Mouse (Mus musculus) embryonic facial prominence, embryonic 14.5 days (tissue): ENCODE data around the gene Cnot10. TPM values are rescaled to one million over a fixed set of nuclear protein-coding genes. Genes with fewer than 3 reads are reported as not detected.

ENCODE experiments used
- ATAC-seq: fragments of 200-750 bp; cut with Nextera tagmentation; 2 replicates; pipeline ENCODE4 v1.8.0; 2017; ENCODE audit warnings: low read depth, moderate number of reproducible peaks, moderate TSS enrichment
- DNase-seq: peaks from one replicate; pipeline ENCODE4 v3.0.0-alpha.2; 2015; ENCODE audit warnings: low spot score
- H3K27ac ChIP-seq: fragments of 300-500 bp; sonication (generic); replicated peaks from 2 replicates; pipeline ENCODE4 v1.5.1; 2014; ENCODE audit warnings: low read depth, mild to moderate bottlenecking, low read length, moderate library complexity
- H3K27me3 ChIP-seq: fragments of 300-500 bp; sonication (generic); replicated peaks from 2 replicates; pipeline ENCODE4 v1.6.1; 2014; ENCODE audit warnings: low read length; ENCODE audit not compliant: control insufficient read depth, insufficient read depth
- H3K36me3 ChIP-seq: fragments of 300-500 bp; sonication (generic); 2 replicates; pipeline ENCODE4 v1.6.1; 2014; ENCODE audit warnings: low read length, mixed read lengths; ENCODE audit not compliant: control insufficient read depth, insufficient read depth
- H3K4me1 ChIP-seq: fragments of 300-500 bp; sonication (generic); 2 replicates; pipeline ENCODE4 v1.6.1; 2014; ENCODE audit warnings: antibody characterized with exemption, low read length; ENCODE audit not compliant: control insufficient read depth, insufficient read depth
- H3K4me2 ChIP-seq: fragments of 300-500 bp; sonication (generic); 2 replicates; pipeline ENCODE4 v1.6.1; 2014; ENCODE audit warnings: low read depth, mild to moderate bottlenecking, low read length, moderate library complexity, mixed read lengths
- H3K4me3 ChIP-seq: fragments of 300-500 bp; sonication (generic); 2 replicates; pipeline ENCODE4 v1.5.1; 2014; ENCODE audit warnings: low read depth, mild to moderate bottlenecking, low read length
- H3K9ac ChIP-seq: fragments of 300-500 bp; sonication (generic); 2 replicates; pipeline ENCODE4 v1.6.1; 2014; ENCODE audit warnings: low read depth, mild to moderate bottlenecking, low read length, moderate library complexity, mixed read lengths
- H3K9me3 ChIP-seq: fragments of 300-500 bp; sonication (generic); 2 replicates; pipeline ENCODE4 v1.6.1; 2016; ENCODE audit warnings: low read length; ENCODE audit not compliant: control insufficient read depth
- WGBS: fragments of 180-500 bp; shearing (Covaris S2); extraction: QIAGEN DNeasy Blood & Tissue Kit; methylation state at CpG from one replicate; pipeline ENCODE4 v1.1.7; 2014; 5-methylcytosine and 5-hydroxymethylcytosine counted together
- polyA plus RNA-seq: library from polyadenylated mRNA; unstranded; fragments of >200 nt; fragmentation: Nextera tagmentation; extraction: Ambion mirVana; gene quantifications from 2 replicates; pipeline ENCODE4 v1.2.1, GENCODE M21; 2014

Gene Cnot10
- polyA plus RNA-seq, 1 experiment from 2014 or later: 52.4 TPM

DNA sequence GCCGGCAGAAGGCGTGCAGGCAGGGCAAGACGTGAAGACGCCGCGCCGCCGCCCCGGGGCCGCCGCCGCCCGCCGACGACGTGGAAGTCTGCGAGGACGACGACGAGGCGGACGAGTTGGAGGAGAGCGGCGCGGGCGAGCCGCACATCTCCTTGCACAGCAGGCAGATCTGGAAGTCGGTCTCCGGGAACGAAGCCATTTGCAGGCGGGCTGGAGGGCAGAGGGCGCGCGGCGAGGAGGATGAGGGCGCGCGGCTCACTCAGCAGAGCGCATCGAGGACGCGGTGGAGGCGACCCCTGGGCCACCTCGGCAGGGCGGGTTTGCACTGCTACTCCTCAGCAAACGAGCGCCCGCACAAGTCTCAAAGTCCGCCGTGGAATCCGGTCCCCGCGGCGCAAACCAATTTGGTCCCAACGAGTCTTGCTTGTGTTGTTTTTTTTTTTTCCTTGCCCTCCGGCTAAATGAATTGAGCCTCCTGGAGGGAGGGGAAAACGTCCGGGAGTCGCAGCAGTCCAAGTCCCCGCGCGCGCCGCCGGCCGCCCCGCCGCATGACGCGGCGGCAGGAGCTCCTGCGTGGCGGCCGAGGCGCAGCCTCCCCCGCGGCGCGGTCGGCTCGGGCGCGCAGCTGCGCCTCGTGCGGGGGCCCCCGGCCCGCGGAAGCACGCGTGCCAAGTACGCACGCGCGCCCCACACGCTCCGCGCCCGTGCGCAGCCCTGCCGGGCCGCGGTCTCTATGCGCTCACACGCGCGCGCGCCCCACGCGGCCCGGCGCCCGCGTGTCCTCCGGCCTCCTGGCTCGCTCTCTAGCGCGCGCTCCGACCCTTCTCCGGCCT lies 76.8 kb downstream of the Cnot10 start:
- peak overlapping the region; percentile 95 for H3K4me2 ChIP-seq
- under 1% methylated on average over 97 of the region's 122 CpGs for WGBS
- no peaks in the 10 kb centered on the region for H3K9me3 ChIP-seq
- peaks cover 64% of the 10 kb centered on the region for H3K27me3 ChIP-seq
- H3K4me1 ChIP-seq: peaks cover 3% of the 10 kb centered on the region; the same call in 1 of the 2 replicates
- DNase-seq (peak; percentile 15), ATAC-seq (peak; percentile 42)
- H3K4me3 ChIP-seq: peak overlapping the region; percentile 59
- H3K36me3 ChIP-seq: no peaks in the 10 kb centered on the region
- H3K27ac ChIP-seq: no peak overlapping the region; the same call in 1 of the 2 replicates
- peak overlapping the region; percentile 65 for H3K9ac ChIP-seq

DNA sequence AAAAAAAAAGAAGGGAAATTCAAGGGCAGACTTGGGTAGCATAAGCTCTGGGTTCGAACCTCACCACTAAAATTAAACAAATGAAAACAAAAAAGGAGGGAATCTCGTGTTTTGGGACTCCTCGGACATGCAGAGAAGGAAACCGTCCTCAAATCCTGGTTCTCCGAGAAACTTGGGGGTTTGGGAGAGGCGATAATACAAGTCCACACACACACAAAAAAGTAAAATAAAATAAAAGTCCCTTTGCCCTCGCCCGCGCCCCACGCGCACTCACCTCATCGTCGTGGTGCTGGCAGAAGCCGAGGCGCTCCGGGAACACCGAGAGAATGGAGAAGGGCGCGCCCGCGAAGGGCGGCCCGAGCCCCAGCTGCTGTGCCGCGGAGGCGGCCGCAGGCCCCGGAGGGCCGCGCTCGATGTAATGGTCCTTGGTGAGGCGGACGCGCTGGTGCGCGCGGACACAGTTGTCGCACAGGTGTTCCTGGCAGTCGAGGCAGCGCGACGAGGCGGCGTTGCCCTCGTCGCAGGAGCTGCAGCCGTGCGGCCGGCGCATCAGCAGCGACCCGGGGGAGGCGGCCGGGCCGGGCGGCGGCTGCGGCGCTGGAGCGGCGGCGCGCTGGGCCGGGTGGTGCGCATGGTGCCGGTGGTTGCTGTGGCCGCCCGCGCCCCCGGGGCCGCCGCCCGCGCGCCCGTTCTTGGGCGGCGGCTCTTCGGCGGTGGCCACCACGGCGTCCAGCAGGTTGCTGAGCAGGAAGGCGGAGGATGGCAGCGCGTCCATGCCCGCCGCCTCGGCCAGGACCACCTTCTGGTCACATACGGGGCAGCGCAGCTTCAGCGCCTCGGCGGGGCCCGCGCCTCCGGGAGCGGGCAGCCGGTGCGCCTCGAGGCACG lies 77.7 kb downstream of the Cnot10 start:
- DNase-seq (no peak), ATAC-seq (no peak)
- peak overlapping the region; percentile 95 for H3K4me2 ChIP-seq
- H3K9me3 ChIP-seq: no peaks in the 10 kb centered on the region
- H3K4me1 ChIP-seq: peaks cover 3% of the 10 kb centered on the region; the same call in 1 of the 2 replicates
- H3K27me3 ChIP-seq: peaks cover 64% of the 10 kb centered on the region
- 1% methylated on average over 36 of the region's 101 CpGs for WGBS
- H3K4me3 ChIP-seq: peak overlapping the region; percentile 59
- no peak overlapping the region for H3K27ac ChIP-seq
- peak overlapping the region; percentile 65 for H3K9ac ChIP-seq
- H3K36me3 ChIP-seq: no peaks in the 10 kb centered on the region

- H3K4me2 ChIP-seq: peak overlapping the region; percentile 95
- H3K4me3 ChIP-seq: peak overlapping the region; percentile 25
- H3K9ac ChIP-seq: no peak overlapping the region
- peaks cover 64% of the 10 kb centered on the region for H3K27me3 ChIP-seq
- no peaks in the 10 kb centered on the region for H3K9me3 ChIP-seq
- ATAC-seq (no peak), DNase-seq (no peak)
- H3K4me1 ChIP-seq: peaks cover 3% of the 10 kb centered on the region; the same call in 1 of the 2 replicates
- no peak overlapping the region for H3K27ac ChIP-seq
- 1% methylated on average over 12 of the region's 12 CpGs for WGBS
- H3K36me3 ChIP-seq: no peaks in the 10 kb centered on the region
These were observed 78.4 kb downstream of the Cnot10 start for GRCm38 (mm10) chr9:114561671-114561971.

DNA sequence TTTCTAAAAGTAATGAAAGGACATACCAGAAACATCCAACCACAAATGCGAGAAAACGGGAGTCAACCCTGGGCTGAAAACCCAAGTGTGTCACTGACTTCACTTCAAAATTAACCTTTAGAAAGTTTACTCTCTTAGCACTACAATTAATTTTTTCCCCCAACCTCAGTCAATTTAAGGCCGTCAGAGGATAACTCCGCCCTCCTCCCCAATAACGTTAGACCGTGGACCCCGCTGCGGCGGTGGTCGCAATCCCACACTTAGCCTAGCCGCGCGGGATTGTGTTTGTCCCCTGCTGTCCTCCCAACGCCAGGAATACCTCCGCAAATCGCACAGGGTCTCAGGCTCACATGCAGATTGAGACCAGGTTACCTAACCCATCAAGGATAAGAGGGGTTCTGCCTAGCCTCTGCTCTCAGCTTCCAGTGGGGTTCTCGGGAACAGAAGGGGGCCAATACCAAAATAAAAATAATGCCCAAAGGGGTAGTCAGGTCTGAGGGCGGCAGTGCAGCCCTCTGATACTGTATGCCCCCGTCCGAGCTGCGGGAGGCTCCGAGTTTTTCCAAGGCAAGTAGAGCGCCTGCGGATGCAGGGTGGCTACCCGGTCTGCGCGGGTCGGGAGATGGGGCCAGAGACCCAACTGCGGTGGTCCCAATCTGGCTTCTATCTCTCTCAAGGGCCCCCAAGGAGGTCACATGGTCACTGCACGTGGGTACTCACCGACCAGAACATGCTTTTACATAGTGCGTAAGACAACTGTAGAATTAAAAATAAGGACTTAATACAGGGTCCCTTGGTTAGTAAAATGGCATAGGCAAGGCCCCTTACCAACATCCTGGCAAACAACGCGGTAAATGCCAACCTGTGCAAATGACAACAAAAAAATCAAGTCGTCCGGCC lies 79.0 kb downstream of the Cnot10 start:
- no peak overlapping the region for H3K27ac ChIP-seq
- WGBS: 4% methylated on average over 36 of the region's 36 CpGs
- H3K9me3 ChIP-seq: no peaks in the 10 kb centered on the region
- no peak for ATAC-seq
- H3K4me2 ChIP-seq: peak overlapping the region; percentile 95
- no peaks in the 10 kb centered on the region for H3K36me3 ChIP-seq
- no peak for DNase-seq
- H3K27me3 ChIP-seq: peaks cover 64% of the 10 kb centered on the region
- H3K4me3 ChIP-seq: peak overlapping the region; percentile 25
- peaks cover 3% of the 10 kb centered on the region; the same call in 1 of the 2 replicates for H3K4me1 ChIP-seq
- 0 out of 2 replicates have a peak overlapping the region, but pooled peaks have one; percentile 6 for H3K9ac ChIP-seq

- Histone ChIP-seq H3K4me1 (peaks cover 3% of the 10 kb centered on the region; the same call in 1 of the 2 replicates), H3K4me3 (no peak overlapping the region), H3K27ac (no peak overlapping the region), H3K27me3 (peaks cover 64% of the 10 kb centered on the region), H3K9ac (no peak overlapping the region), H3K4me2 (no peak overlapping the region), H3K9me3 (no peaks in the 10 kb centered on the region), H3K36me3 (no peaks in the 10 kb centered on the region)
- no peak for DNase-seq
- 19% methylated on average over 7 of the region's 7 CpGs for WGBS
- ATAC-seq: no peak
These were observed 79.8 kb downstream of the Cnot10 start for GRCm38 (mm10) chr9:114560141-114560540.

- Histone ChIP-seq H3K4me1 (no peaks in the 10 kb centered on the region), H3K9me3 (no peaks in the 10 kb centered on the region)
- no peak for DNase-seq
These were observed 82.9 kb downstream of the Cnot10 start for GRCm38 (mm10) chr9:114557086-114557485.

DNA sequence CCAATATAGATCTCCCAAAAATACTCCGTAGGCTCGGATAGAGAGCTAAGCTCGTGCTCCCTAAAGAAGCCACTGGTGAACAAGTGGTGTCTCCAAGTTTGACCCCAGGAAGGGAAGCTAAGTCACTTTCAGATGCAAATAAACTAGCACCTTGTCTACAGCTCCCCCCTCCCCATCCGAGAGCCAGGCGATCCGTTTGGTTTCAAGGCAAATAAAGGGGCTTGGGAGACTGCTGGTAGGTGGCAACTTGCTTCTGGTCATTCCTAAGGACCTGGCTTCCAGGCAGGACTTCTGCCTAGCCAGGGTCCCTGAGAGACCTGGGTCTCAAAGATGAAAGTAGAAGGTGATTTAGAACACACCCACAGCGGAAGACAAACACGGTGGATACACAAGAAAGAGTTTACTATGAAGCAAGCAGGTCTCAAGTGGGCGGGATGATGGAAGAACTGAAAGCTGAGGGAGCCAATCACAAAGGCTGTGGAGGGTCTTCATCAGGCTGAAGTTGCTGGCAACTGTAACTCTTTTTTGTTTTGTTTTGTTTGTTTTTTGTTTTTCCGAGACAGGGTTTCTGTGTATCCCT lies 83.6 kb downstream of the Cnot10 start:
- no peak overlapping the region for H3K27ac ChIP-seq
- H3K36me3 ChIP-seq: no peaks in the 10 kb centered on the region
- no peak overlapping the region for H3K4me3 ChIP-seq
- no peak overlapping the region for H3K9ac ChIP-seq
- no peaks in the 10 kb centered on the region for H3K4me1 ChIP-seq
- H3K27me3 ChIP-seq: peaks cover 29% of the 10 kb centered on the region
- DNase-seq: no peak
- WGBS: 45% methylated on average over 10 of the region's 10 CpGs
- H3K9me3 ChIP-seq: no peaks in the 10 kb centered on the region
- H3K4me2 ChIP-seq: no peak overlapping the region
- ATAC-seq: no peak

More at GRCm38 (mm10) chr9:114557086-114557485, 82.9 kb downstream of the Cnot10 start:
- no peak overlapping the region for H3K4me3 ChIP-seq
- no peaks in the 10 kb centered on the region for H3K36me3 ChIP-seq
- no peak overlapping the region for H3K9ac ChIP-seq
- 33% methylated on average over 7 of the region's 7 CpGs for WGBS
- no peak for ATAC-seq
- no peak overlapping the region for H3K27ac ChIP-seq
- H3K4me2 ChIP-seq: no peak overlapping the region
- H3K27me3 ChIP-seq: peaks cover 36% of the 10 kb centered on the region
